Mouse (Mus musculus): ENCODE results near the gene Gm40193.
"Not testable (repeated sequence)": the region's sequence is repeated elsewhere in the genome, so short reads cannot be mapped to it uniquely, and the experiment has no call there.

Gm40193 gene

GRCm38 (mm10) chr11:70532839-70533238 is at the start of gene Gm40193:
TSS of gene Gm40193 (minus strand) at chr11:70532939.
- DNase-seq (ENCODE audit: low read depth, low spot score), result no peak

- no peak for DNase-seq (ENCODE audit: low read depth, low spot score)
Observed at GRCm38 (mm10) chr11:70582196-70582595, 49.5 kb upstream of the Gm40193 start.

GRCm38 (mm10) chr11:70580921-70581320 is 48.2 kb upstream of the Gm40193 start:
- DNase-seq (ENCODE audit: low read depth, low spot score), result no peak

- no peak for DNase-seq (ENCODE audit: low read depth, low spot score)
Observed at GRCm38 (mm10) chr11:70580358-70580720, 47.6 kb upstream of the Gm40193 start.

- no peak for DNase-seq (ENCODE audit: low read depth, low spot score)
Observed at GRCm38 (mm10) chr11:70579710-70580357, 47.1 kb upstream of the Gm40193 start.

- DNase-seq (ENCODE audit: low read depth, low spot score), result no peak
Observed at GRCm38 (mm10) chr11:70578962-70579361, 46.2 kb upstream of the Gm40193 start.

GRCm38 (mm10) chr11:70577201-70577600 is 44.5 kb upstream of the Gm40193 start:
- DNase-seq (ENCODE audit: low read depth, low spot score), result no peak

- DNase-seq (ENCODE audit: low read depth, low spot score), result no peak
Observed at GRCm38 (mm10) chr11:70573872-70574271, 41.1 kb upstream of the Gm40193 start.

- no peak for DNase-seq (ENCODE audit: low read depth, low spot score)
Observed at GRCm38 (mm10) chr11:70572348-70572902, 39.7 kb upstream of the Gm40193 start.

GRCm38 (mm10) chr11:70571641-70572040 is 38.9 kb upstream of the Gm40193 start:
- no peak for DNase-seq (ENCODE audit: low read depth, low spot score)

- DNase-seq (ENCODE audit: low read depth, low spot score), result not testable (repeated sequence)
Observed at GRCm38 (mm10) chr11:70570614-70571013, 37.9 kb upstream of the Gm40193 start.

- DNase-seq (ENCODE audit: low read depth, low spot score), result no peak
Observed at GRCm38 (mm10) chr11:70566586-70566985, 33.8 kb upstream of the Gm40193 start.

- DNase-seq (ENCODE audit: low read depth, low spot score), result no peak
Observed at GRCm38 (mm10) chr11:70564276-70564873, 31.6 kb upstream of the Gm40193 start.

- no peak for DNase-seq (ENCODE audit: low read depth, low spot score)
Observed at GRCm38 (mm10) chr11:70563470-70564275, 30.9 kb upstream of the Gm40193 start.

GRCm38 (mm10) chr11:70562995-70563469 is 30.3 kb upstream of the Gm40193 start:
- no peak for DNase-seq (ENCODE audit: low read depth, low spot score)

- peak; percentile 86 for DNase-seq (ENCODE audit: low read depth, low spot score)
Observed at GRCm38 (mm10) chr11:70562287-70562994, 29.7 kb upstream of the Gm40193 start, which contains the start of gene Mink1. TSS of gene Mink1 (plus strand) at chr11:70562881.

- DNase-seq (ENCODE audit: low read depth, low spot score), result no peak
Observed at GRCm38 (mm10) chr11:70561937-70562286, 29.2 kb upstream of the Gm40193 start.

- no peak for DNase-seq (ENCODE audit: low read depth, low spot score)
Observed at GRCm38 (mm10) chr11:70557545-70557944, 24.8 kb upstream of the Gm40193 start.

- no peak for DNase-seq (ENCODE audit: low read depth, low spot score)
Observed at GRCm38 (mm10) chr11:70553940-70554339, 21.2 kb upstream of the Gm40193 start.

GRCm38 (mm10) chr11:70551526-70551925 is 18.8 kb upstream of the Gm40193 start:
- DNase-seq (ENCODE audit: low read depth, low spot score), result no peak

- DNase-seq (ENCODE audit: low read depth, low spot score), result no peak
Observed at GRCm38 (mm10) chr11:70544496-70544895, 11.8 kb upstream of the Gm40193 start.

- DNase-seq (ENCODE audit: low read depth, low spot score), result no peak
Observed at GRCm38 (mm10) chr11:70541415-70541814, 8.7 kb upstream of the Gm40193 start.
